Mouse (Mus musculus) spleen, adult 2 months (tissue): ENCODE results near the gene Neu1. TPM values are rescaled to one million over a fixed set of nuclear protein-coding genes. Genes with fewer than 3 reads are reported as not detected.
A peak's percentile ranks its signal among the peaks of the same experiment; 100 is the strongest.
"Not testable (repeated sequence)": the region's sequence is repeated elsewhere in the genome, so short reads cannot be mapped to it uniquely, and the experiment has no call there.

ENCODE experiments used
- DNase-seq, 2 experiments: peaks; one replicate each; pipeline versions ENCODE4 v3.0.0 to v3.0.0-alpha.2; 2012 to 2021; ENCODE audit warnings: low spot score in 2 of 2, low read depth in 1 of 2
- H3K27ac ChIP-seq: fragments of 200-500 bp; 2 replicates; pipeline ENCODE4 v1.5.1; 2012; ENCODE audit warnings: low read length, inconsistent platforms; ENCODE audit not compliant: insufficient read depth
- H3K27me3 ChIP-seq: fragments of 200-500 bp; 2 replicates; pipeline ENCODE4 v1.6.1; 2012; ENCODE audit warnings: mild to moderate bottlenecking, moderate library complexity, low read length, inconsistent platforms; ENCODE audit not compliant: control insufficient read depth, insufficient read depth
- H3K36me3 ChIP-seq: fragments of 200-500 bp; 2 replicates; pipeline ENCODE4 v1.6.1; 2012; ENCODE audit warnings: mild to moderate bottlenecking, low read length, inconsistent platforms; ENCODE audit not compliant: control insufficient read depth, insufficient read depth
- H3K4me1 ChIP-seq: fragments of 200-500 bp; 2 replicates; pipeline ENCODE4 v1.6.1; 2011; ENCODE audit warnings: inconsistent platforms; ENCODE audit not compliant: control insufficient read depth, insufficient read depth, insufficient read length
- H3K4me3 ChIP-seq: fragments of 200-500 bp; 2 replicates; pipeline ENCODE4 v1.5.1; 2011; ENCODE audit warnings: mild to moderate bottlenecking, inconsistent platforms; ENCODE audit not compliant: insufficient read depth, insufficient read length; ENCODE audit errors: extremely low read depth
- CTCF ChIP-seq: fragments of 200-500 bp; IDR thresholded peaks from 2 replicates; pipeline ENCODE4 v1.5.1; 2011; ENCODE audit warnings: mild to moderate bottlenecking, inconsistent platforms; ENCODE audit not compliant: insufficient read depth, insufficient read length, insufficient replicate concordance; ENCODE audit errors: extremely low read depth
- POLR2A ChIP-seq: fragments of 200-500 bp; IDR thresholded peaks from 2 replicates; pipeline ENCODE4 v1.6.1; 2011; ENCODE audit warnings: low read depth, low read length, inconsistent platforms
- WGBS: fragments of 180-500 bp; shearing (Covaris S2); methylation state at CpG from one replicate; pipeline ENCODE4 v1.1.7; 2018; 5-methylcytosine and 5-hydroxymethylcytosine counted together
- polyA plus RNA-seq: library from polyadenylated mRNA; depleted of rRNA; stranded (reverse); fragments of >200 nt; gene quantifications from 2 replicates; pipeline ENCODE4 v1.2.3, GENCODE M21; 2012

Neu1 gene
- polyA plus RNA-seq, 1 experiment, result 45.8 TPM

GRCm38 (mm10) chr17:34959881-34960515 is 28.9 kb downstream of the Neu1 start:
- Histone ChIP-seq H3K27ac (peak overlapping the region; percentile 12; the same call in 1 of the 2 replicates), H3K4me3 (no peak overlapping the region), H3K27me3 (no peaks in the 10 kb centered on the region), H3K36me3 (no peaks in the 10 kb centered on the region), H3K4me1 (no peaks in the 10 kb centered on the region)
- no peak for DNase-seq
- TF ChIP-seq CTCF (no peak), POLR2A (no peak)
- 21% methylated on average over 12 of the region's 12 CpGs for WGBS

GRCm38 (mm10) chr17:34960702-34961493 is 29.8 kb downstream of the Neu1 start:
- no peak for TF ChIP-seq POLR2A
- TF ChIP-seq CTCF, result no peak

GRCm38 (mm10) chr17:34962125-34962524 is 31.1 kb downstream of the Neu1 start:
- no peaks in the 10 kb centered on the region for H3K4me1 ChIP-seq
- no peak for DNase-seq
- H3K27ac ChIP-seq, result no peak overlapping the region
- TF ChIP-seq POLR2A (no peak), CTCF (no peak)
- H3K27me3 ChIP-seq, result no peaks in the 10 kb centered on the region
- no peaks in the 10 kb centered on the region for H3K36me3 ChIP-seq
- H3K4me3 ChIP-seq, result no peak overlapping the region
- 6% methylated on average over 3 of the region's 3 CpGs for WGBS

More at GRCm38 (mm10) chr17:34960702-34961493, 29.8 kb downstream of the Neu1 start:
- no peak for DNase-seq
- Histone ChIP-seq H3K27me3 (no peaks in the 10 kb centered on the region), H3K27ac (no peak overlapping the region), H3K36me3 (no peaks in the 10 kb centered on the region), H3K4me3 (no peak overlapping the region), H3K4me1 (no peaks in the 10 kb centered on the region)

GRCm38 (mm10) chr17:34962841-34963240 is 31.8 kb downstream of the Neu1 start:
- Histone ChIP-seq H3K36me3 (no peaks in the 10 kb centered on the region), H3K4me3 (no peak overlapping the region), H3K27ac (no peak overlapping the region), H3K27me3 (no peaks in the 10 kb centered on the region), H3K4me1 (no peaks in the 10 kb centered on the region)
- no peak for DNase-seq
- WGBS, result 59% methylated on average over 1 of the region's 1 CpGs
- no peak for TF ChIP-seq CTCF
- no peak for TF ChIP-seq POLR2A

- Histone ChIP-seq H3K27ac (no peak overlapping the region), H3K27me3 (peaks cover 4% of the 10 kb centered on the region; the same call in 1 of the 2 replicates), H3K36me3 (no peaks in the 10 kb centered on the region), H3K4me1 (no peaks in the 10 kb centered on the region), H3K4me3 (no peak overlapping the region)
- no peak for TF ChIP-seq CTCF
- no peak for TF ChIP-seq POLR2A
- no peak for DNase-seq
- WGBS, result 79% methylated on average over 1 of the region's 1 CpGs
These were observed 33.6 kb downstream of the Neu1 start for GRCm38 (mm10) chr17:34964640-34965049.

GRCm38 (mm10) chr17:34965627-34966026 is 34.6 kb downstream of the Neu1 start:
- WGBS, result 59% methylated on average over 5 of the region's 5 CpGs
- Histone ChIP-seq H3K27me3 (peaks cover 4% of the 10 kb centered on the region; the same call in 1 of the 2 replicates), H3K36me3 (no peaks in the 10 kb centered on the region), H3K27ac (no peak overlapping the region), H3K4me1 (no peaks in the 10 kb centered on the region), H3K4me3 (no peak overlapping the region)
- TF ChIP-seq CTCF, result no peak
- TF ChIP-seq POLR2A, result no peak
- no peak for DNase-seq

GRCm38 (mm10) chr17:34969822-34970221 is 38.8 kb downstream of the Neu1 start, which contains the start of gene Gm20481:
Gene Gm20481 (plus strand): TSS chr17:34969912.
- H3K4me3 ChIP-seq, DNase-seq, H3K27me3 ChIP-seq, H3K27ac ChIP-seq, H3K36me3 ChIP-seq, H3K4me1 ChIP-seq: not testable (repeated sequence)
- WGBS, result 78% methylated on average over 8 of the region's 11 CpGs

GRCm38 (mm10) chr17:34970850-34971249 is 39.8 kb downstream of the Neu1 start:
- 50% methylated on average over 21 of the region's 37 CpGs for WGBS
- H3K27me3 ChIP-seq, result not testable (repeated sequence)

GRCm38 (mm10) chr17:34971694-34972068 is 40.6 kb downstream of the Neu1 start:
- not testable (repeated sequence) for H3K27me3 ChIP-seq, H3K27ac ChIP-seq, DNase-seq, H3K4me1 ChIP-seq, H3K36me3 ChIP-seq
- H3K4me3 ChIP-seq, result peak overlapping the region; percentile 40
- under 1% methylated on average over 15 of the region's 43 CpGs for WGBS

More at GRCm38 (mm10) chr17:34970850-34971249, 39.8 kb downstream of the Neu1 start:
- not testable (repeated sequence) for H3K27ac ChIP-seq, H3K4me1 ChIP-seq, H3K36me3 ChIP-seq, DNase-seq, H3K4me3 ChIP-seq
